Mouse (Mus musculus): ENCODE measurements around the gene Syne2. TPM values are rescaled to one million over a fixed set of nuclear protein-coding genes. Genes with fewer than 3 reads are reported as not detected.

Gene Syne2
- polyA plus RNA-seq, 1 experiment from 2014 or later = 97.5 TPM

- ATAC-seq (ENCODE audit: low FRiP score) = no peak
- H3K4me1 ChIP-seq (replicated peaks; ENCODE audit: control insufficient read depth, insufficient read depth, low read length) = no peaks in the 10 kb centered on the region
- no peaks in the 10 kb centered on the region for H3K9me3 ChIP-seq (ENCODE audit: control insufficient read depth, low read length)
- no peak overlapping the region for H3K4me2 ChIP-seq (replicated peaks; ENCODE audit: low read depth, low read length)
- no peak for DNase-seq (ENCODE audit: low spot score)
- WGBS = 84% methylated on average over 6 of the region's 6 CpGs
- no peak overlapping the region for H3K27ac ChIP-seq (ENCODE audit: low read depth, low read length)
- H3K9ac ChIP-seq (ENCODE audit: low read depth, low read length) = no peak overlapping the region
- H3K4me3 ChIP-seq (ENCODE audit: low read depth, low read length) = no peak overlapping the region
- H3K36me3 ChIP-seq (ENCODE audit: control insufficient read depth, insufficient read depth, low read length) = no peaks in the 10 kb centered on the region
- H3K27me3 ChIP-seq (ENCODE audit: control insufficient read depth, insufficient read depth, low read length) = no peaks in the 10 kb centered on the region
Observed at GRCm38 (mm10) chr12:76008991-76009390, 191.1 kb downstream of the Syne2 start.

- Histone ChIP-seq H3K4me3 (ENCODE audit: low read depth, low read length) (no peak overlapping the region), H3K9ac (ENCODE audit: low read depth, low read length) (no peak overlapping the region), H3K4me1 (replicated peaks; ENCODE audit: control insufficient read depth, insufficient read depth, low read length) (no peaks in the 10 kb centered on the region), H3K27me3 (ENCODE audit: control insufficient read depth, insufficient read depth, low read length) (no peaks in the 10 kb centered on the region), H3K36me3 (ENCODE audit: control insufficient read depth, insufficient read depth, low read length) (no peaks in the 10 kb centered on the region), H3K4me2 (replicated peaks; ENCODE audit: low read depth, low read length) (no peak overlapping the region), H3K9me3 (ENCODE audit: control insufficient read depth, low read length) (no peaks in the 10 kb centered on the region), H3K27ac (ENCODE audit: low read depth, low read length) (no peak overlapping the region)
- no peak for ATAC-seq (ENCODE audit: low FRiP score)
- WGBS = 96% methylated on average over 3 of the region's 4 CpGs
- no peak for DNase-seq (ENCODE audit: low spot score)
Observed at GRCm38 (mm10) chr12:76012789-76013188, 194.9 kb downstream of the Syne2 start.

GRCm38 (mm10) chr12:76013480-76013879 lies 195.5 kb downstream of the Syne2 start:
- DNase-seq (ENCODE audit: low spot score) (no peak), ATAC-seq (ENCODE audit: low FRiP score) (no peak)
- no peak overlapping the region for H3K27ac ChIP-seq (ENCODE audit: low read depth, low read length)
- WGBS = 69% methylated on average over 4 of the region's 4 CpGs
- H3K4me3 ChIP-seq (ENCODE audit: low read depth, low read length) = no peak overlapping the region
- H3K9ac ChIP-seq (ENCODE audit: low read depth, low read length) = no peak overlapping the region
- no peaks in the 10 kb centered on the region for H3K9me3 ChIP-seq (ENCODE audit: control insufficient read depth, low read length)
- no peaks in the 10 kb centered on the region for H3K4me1 ChIP-seq (replicated peaks; ENCODE audit: control insufficient read depth, insufficient read depth, low read length)
- H3K27me3 ChIP-seq (ENCODE audit: control insufficient read depth, insufficient read depth, low read length) = no peaks in the 10 kb centered on the region
- H3K4me2 ChIP-seq (replicated peaks; ENCODE audit: low read depth, low read length) = no peak overlapping the region
- H3K36me3 ChIP-seq (ENCODE audit: control insufficient read depth, insufficient read depth, low read length) = no peaks in the 10 kb centered on the region

DNA sequence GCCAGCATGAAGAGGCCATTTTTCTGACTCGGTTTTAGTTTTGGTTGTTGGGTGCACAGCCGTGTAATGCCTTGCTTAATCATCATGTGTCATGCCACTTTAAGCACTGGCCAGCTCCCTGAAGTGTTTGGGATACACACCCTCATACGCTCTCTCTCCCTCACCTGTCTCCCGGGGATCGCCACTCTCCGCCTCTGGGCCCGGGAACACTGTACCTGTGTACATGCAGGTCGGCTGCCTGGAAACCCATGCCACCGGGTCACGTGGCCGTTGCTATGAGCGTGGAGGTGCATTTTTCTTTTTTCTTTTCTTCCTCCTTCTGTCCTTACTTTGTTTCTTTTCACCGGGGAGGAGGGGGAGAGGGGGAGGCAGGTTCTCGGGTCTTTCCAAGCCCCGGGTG lies 197.1 kb downstream of the Syne2 start:
- ATAC-seq (ENCODE audit: low FRiP score) (no peak), DNase-seq (ENCODE audit: low spot score) (no peak)
- Histone ChIP-seq H3K4me2 (replicated peaks; ENCODE audit: low read depth, low read length) (no peak overlapping the region), H3K9ac (ENCODE audit: low read depth, low read length) (no peak overlapping the region), H3K9me3 (ENCODE audit: control insufficient read depth, low read length) (no peaks in the 10 kb centered on the region), H3K27ac (ENCODE audit: low read depth, low read length) (no peak overlapping the region), H3K4me1 (replicated peaks; ENCODE audit: control insufficient read depth, insufficient read depth, low read length) (no peaks in the 10 kb centered on the region), H3K27me3 (ENCODE audit: control insufficient read depth, insufficient read depth, low read length) (no peaks in the 10 kb centered on the region), H3K4me3 (ENCODE audit: low read depth, low read length) (no peak overlapping the region), H3K36me3 (ENCODE audit: control insufficient read depth, insufficient read depth, low read length) (no peaks in the 10 kb centered on the region)
- 86% methylated on average over 14 of the region's 15 CpGs for WGBS

DNA sequence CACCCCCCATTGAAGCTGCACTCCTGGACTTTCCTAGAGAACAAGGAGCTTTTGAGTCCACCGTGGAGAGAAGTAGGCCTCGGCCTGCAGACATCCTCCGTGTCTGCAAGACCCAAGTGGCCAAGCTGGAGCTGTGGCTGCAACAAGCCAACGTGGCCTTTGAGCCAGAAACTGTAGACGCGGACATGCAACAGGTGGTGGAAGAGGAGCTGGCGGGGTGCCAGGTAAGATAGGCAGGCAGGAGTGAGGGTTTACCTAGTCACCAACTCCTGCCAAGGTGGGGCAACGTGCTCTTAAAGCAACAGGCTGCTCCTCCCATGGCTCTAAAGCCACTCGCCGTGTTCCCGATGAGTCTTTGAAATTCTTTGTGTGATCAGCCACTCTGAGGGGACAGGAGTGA lies 197.6 kb downstream of the Syne2 start:
- no peaks in the 10 kb centered on the region for H3K36me3 ChIP-seq (ENCODE audit: control insufficient read depth, insufficient read depth, low read length)
- no peak for ATAC-seq (ENCODE audit: low FRiP score)

GRCm38 (mm10) chr12:76016123-76017101 lies 198.5 kb downstream of the Syne2 start:
- Histone ChIP-seq H3K4me3 (ENCODE audit: low read depth, low read length) (no peak overlapping the region), H3K36me3 (ENCODE audit: control insufficient read depth, insufficient read depth, low read length) (no peaks in the 10 kb centered on the region), H3K9ac (ENCODE audit: low read depth, low read length) (no peak overlapping the region), H3K27ac (ENCODE audit: low read depth, low read length) (no peak overlapping the region), H3K27me3 (ENCODE audit: control insufficient read depth, insufficient read depth, low read length) (no peaks in the 10 kb centered on the region), H3K9me3 (ENCODE audit: control insufficient read depth, low read length) (no peaks in the 10 kb centered on the region), H3K4me2 (replicated peaks; ENCODE audit: low read depth, low read length) (no peak overlapping the region), H3K4me1 (replicated peaks; ENCODE audit: control insufficient read depth, insufficient read depth, low read length) (no peaks in the 10 kb centered on the region)
- DNase-seq (ENCODE audit: low spot score) (peak; percentile 87), ATAC-seq (ENCODE audit: low FRiP score) (peak; percentile 22; the same call in 1 of the 2 replicates)
- WGBS = 84% methylated on average over 14 of the region's 14 CpGs

More for the DNA sequence above, 197.6 kb downstream of the Syne2 start:
- DNase-seq (ENCODE audit: low spot score) = no peak
- no peak overlapping the region for H3K4me3 ChIP-seq (ENCODE audit: low read depth, low read length)
- 91% methylated on average over 11 of the region's 11 CpGs for WGBS
- H3K9me3 ChIP-seq (ENCODE audit: control insufficient read depth, low read length) = no peaks in the 10 kb centered on the region
- no peaks in the 10 kb centered on the region for H3K27me3 ChIP-seq (ENCODE audit: control insufficient read depth, insufficient read depth, low read length)
- no peak overlapping the region for H3K27ac ChIP-seq (ENCODE audit: low read depth, low read length)
- no peak overlapping the region for H3K4me2 ChIP-seq (replicated peaks; ENCODE audit: low read depth, low read length)
- H3K4me1 ChIP-seq (replicated peaks; ENCODE audit: control insufficient read depth, insufficient read depth, low read length) = no peaks in the 10 kb centered on the region
- no peak overlapping the region for H3K9ac ChIP-seq (ENCODE audit: low read depth, low read length)

GRCm38 (mm10) chr12:76018640-76019039 lies 200.7 kb downstream of the Syne2 start:
- ATAC-seq (ENCODE audit: low FRiP score) = no peak
- no peak overlapping the region for H3K4me2 ChIP-seq (replicated peaks; ENCODE audit: low read depth, low read length)
- H3K9me3 ChIP-seq (ENCODE audit: control insufficient read depth, low read length) = no peaks in the 10 kb centered on the region
- no peak for DNase-seq (ENCODE audit: low spot score)
- H3K36me3 ChIP-seq (ENCODE audit: control insufficient read depth, insufficient read depth, low read length) = 0 out of 2 replicates have a peak, but pooled peaks cover 2% of the 10 kb centered on the region
- H3K4me3 ChIP-seq (ENCODE audit: low read depth, low read length) = no peak overlapping the region
- WGBS = 95% methylated on average over 8 of the region's 8 CpGs
- no peaks in the 10 kb centered on the region for H3K4me1 ChIP-seq (replicated peaks; ENCODE audit: control insufficient read depth, insufficient read depth, low read length)
- no peak overlapping the region for H3K9ac ChIP-seq (ENCODE audit: low read depth, low read length)
- H3K27me3 ChIP-seq (ENCODE audit: control insufficient read depth, insufficient read depth, low read length) = no peaks in the 10 kb centered on the region
- H3K27ac ChIP-seq (ENCODE audit: low read depth, low read length) = no peak overlapping the region

DNA sequence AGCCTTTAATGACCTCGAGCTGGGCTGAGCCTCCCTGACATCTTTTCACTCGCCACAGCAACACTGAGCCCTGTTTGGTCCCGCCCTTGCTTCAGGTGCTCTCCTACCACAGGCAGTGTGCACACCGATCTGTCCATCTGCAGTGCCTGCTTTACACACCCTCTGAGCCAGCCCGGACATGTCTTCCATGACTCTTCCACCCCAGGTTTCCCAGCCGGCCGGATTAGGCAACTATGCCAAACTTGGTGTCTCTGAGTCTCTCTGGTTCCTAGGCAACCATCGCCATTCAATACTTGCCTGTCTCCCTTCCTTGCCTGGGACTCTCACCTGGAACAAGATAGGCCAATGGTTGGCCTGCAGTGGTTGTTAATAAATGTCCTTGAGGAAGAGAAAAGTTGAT lies 224.4 kb downstream of the Syne2 start:
- Histone ChIP-seq H3K36me3 (ENCODE audit: control insufficient read depth, insufficient read depth, low read length) (peaks cover 9% of the 10 kb centered on the region; the same call in 1 of the 2 replicates), H3K4me3 (ENCODE audit: low read depth, low read length) (no peak overlapping the region), H3K4me1 (replicated peaks; ENCODE audit: control insufficient read depth, insufficient read depth, low read length) (no peaks in the 10 kb centered on the region), H3K9ac (ENCODE audit: low read depth, low read length) (no peak overlapping the region), H3K4me2 (replicated peaks; ENCODE audit: low read depth, low read length) (no peak overlapping the region), H3K9me3 (ENCODE audit: control insufficient read depth, low read length) (no peaks in the 10 kb centered on the region), H3K27me3 (ENCODE audit: control insufficient read depth, insufficient read depth, low read length) (no peaks in the 10 kb centered on the region), H3K27ac (ENCODE audit: low read depth, low read length) (no peak overlapping the region)
- no peak for ATAC-seq (ENCODE audit: low FRiP score)
- 91% methylated on average over 8 of the region's 8 CpGs for WGBS
- no peak for DNase-seq (ENCODE audit: low spot score)

DNA sequence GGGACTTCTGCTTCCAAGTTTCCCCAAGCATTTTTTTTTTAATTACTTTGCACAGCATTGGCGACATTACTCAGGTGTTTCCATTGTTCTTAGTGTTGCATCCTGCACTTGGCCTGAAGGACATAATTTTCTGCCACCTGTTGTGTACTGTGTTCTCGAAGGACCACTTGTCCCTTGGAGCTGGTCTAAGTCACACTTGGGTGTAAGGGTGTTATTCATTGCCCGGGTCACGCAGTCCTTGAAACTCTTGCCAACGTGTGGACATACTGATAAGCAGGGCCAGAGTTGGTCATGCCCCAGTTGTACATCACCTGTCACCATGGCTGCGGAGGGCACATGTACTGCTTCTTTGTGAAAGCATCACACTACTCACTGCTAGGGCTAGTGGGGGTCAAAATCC lies 228.6 kb downstream of the Syne2 start:
- Histone ChIP-seq H3K4me1 (replicated peaks; ENCODE audit: control insufficient read depth, insufficient read depth, low read length) (no peaks in the 10 kb centered on the region), H3K9me3 (ENCODE audit: control insufficient read depth, low read length) (no peaks in the 10 kb centered on the region), H3K27ac (ENCODE audit: low read depth, low read length) (no peak overlapping the region), H3K4me2 (replicated peaks; ENCODE audit: low read depth, low read length) (no peak overlapping the region), H3K9ac (ENCODE audit: low read depth, low read length) (no peak overlapping the region), H3K4me3 (ENCODE audit: low read depth, low read length) (no peak overlapping the region), H3K27me3 (ENCODE audit: control insufficient read depth, insufficient read depth, low read length) (no peaks in the 10 kb centered on the region), H3K36me3 (ENCODE audit: control insufficient read depth, insufficient read depth, low read length) (0 out of 2 replicates have a peak, but pooled peaks cover 6% of the 10 kb centered on the region)
- WGBS = 95% methylated on average over 6 of the region's 6 CpGs
- DNase-seq (ENCODE audit: low spot score) = no peak
- ATAC-seq (ENCODE audit: low FRiP score) = no peak

Data from hindbrain, embryonic 11.5 days (tissue).